Mouse (Mus musculus): Measurements from ENCODE around the gene Mapk8ip3.

DNA sequence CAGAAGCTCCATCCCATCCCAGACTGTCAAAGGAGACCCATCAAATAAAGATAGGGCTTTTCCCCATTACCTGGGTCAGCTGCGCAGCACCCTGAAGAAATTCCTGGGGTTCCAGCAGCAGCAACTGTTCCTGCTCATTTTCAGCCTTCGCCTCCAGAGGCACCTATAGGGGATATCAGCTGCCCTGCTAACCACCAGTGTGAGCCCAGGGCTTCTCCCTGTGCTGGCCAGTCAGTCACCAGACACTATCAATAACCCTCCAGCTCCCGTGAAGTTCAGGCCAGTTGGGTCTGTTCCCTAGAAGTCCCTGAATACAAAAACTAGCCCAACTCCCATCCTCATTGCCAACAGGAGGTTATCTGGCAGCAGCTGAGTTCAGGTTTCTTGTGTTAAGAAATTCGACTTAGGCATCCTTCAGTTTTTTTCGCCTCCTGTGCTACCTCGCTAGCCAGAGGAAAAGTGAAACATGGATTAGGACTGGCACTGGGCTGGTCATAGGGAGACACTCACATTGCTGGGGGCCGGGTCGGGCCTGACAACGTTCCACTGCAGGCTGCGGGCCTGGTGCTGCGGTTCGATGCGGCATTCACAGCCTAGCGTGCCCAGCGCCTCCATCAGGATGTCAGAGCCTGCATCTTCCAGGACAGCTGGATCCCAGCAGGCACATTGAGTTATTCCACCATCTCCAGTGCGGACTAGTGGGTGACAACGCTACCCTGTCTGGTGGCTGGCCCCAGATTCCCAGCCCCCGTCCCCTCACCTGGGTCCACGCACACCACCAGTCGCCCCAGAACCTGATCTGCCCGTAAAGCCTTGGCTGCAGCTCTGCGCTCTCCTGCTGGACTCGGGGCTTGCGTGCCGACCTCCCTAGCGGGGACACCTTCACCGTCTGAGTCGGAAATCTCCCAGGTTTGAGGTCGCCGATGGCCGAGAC, 42.4 kb downstream of the Mapk8ip3 start:
- TF ChIP-seq CTCF (IDR thresholded peaks at IDR 0.05; ENCODE audit: borderline replicate concordance, control insufficient read depth, extremely low read depth, insufficient read depth, low read length, poor library complexity) (no peak), POLR2A (IDR thresholded peaks at IDR 0.05; ENCODE audit: control insufficient read depth, extremely low read depth, insufficient read depth, low read length, poor library complexity) (no peak)
